Mouse (Mus musculus): Measurements from ENCODE around the gene Olfr221. TPM values are rescaled to one million over a fixed set of nuclear protein-coding genes. Genes with fewer than 3 reads are reported as not detected.

Olfr221 gene
- total RNA-seq, 2 experiments from 2014 or later = not detected

Other genes starting within 250 kb of the Olfr221 start
- gene AY358078, start 242.4 kb downstream of the Olfr221 start, total RNA-seq (2021) = not detected
- not detected for gene Ear6, start 188.8 kb downstream of the Olfr221 start, total RNA-seq (2021)
- gene Mettl17, start 157.6 kb downstream of the Olfr221 start, total RNA-seq (2021) = 10 to 100 TPM; 11.7 to 14.4 TPM
- under 1 TPM; 0.20 to 0.51 TPM for gene Slc39a2, start 149.6 kb downstream of the Olfr221 start, total RNA-seq (2021)
- gene Ndrg2, start 128.3 kb downstream of the Olfr221 start, total RNA-seq (2021) = 1,000 to 10,000 TPM; 1,350 to 1,506 TPM
- not detected for gene Tppp2, start 124.0 kb downstream of the Olfr221 start, total RNA-seq (2021)
- gene Rnase13, start 119.7 kb downstream of the Olfr221 start, total RNA-seq (2021) = not detected
- gene Arhgef40, start 57.7 kb downstream of the Olfr221 start, total RNA-seq (2021) = 10 to 100 TPM; 13.9 to 18.5 TPM
- 1 to 10 TPM; 1.3 to 1.5 TPM for gene Tmem253, start 26.8 kb downstream of the Olfr221 start, total RNA-seq (2021)
- gene Zfp219, start 21.7 kb downstream of the Olfr221 start, total RNA-seq (2021) = 10 to 100 TPM in 1 of 2 experiments, 1 to 10 TPM in 1; 9.7 to 12.4 TPM
- gene Hnrnpc, start 61.6 kb upstream of the Olfr221 start, total RNA-seq (2021) = 10 to 100 TPM; 71.0 to 74.4 TPM
- gene Rpgrip1, start 68.2 kb upstream of the Olfr221 start, total RNA-seq (2021) = not detected
- 10 to 100 TPM; 10.1 to 13.7 TPM for gene Supt16, start 155.0 kb upstream of the Olfr221 start, total RNA-seq (2021)
- 10 to 100 TPM; 26.6 to 30.8 TPM for gene Chd8, start 215.3 kb upstream of the Olfr221 start, total RNA-seq (2021)
- 10 to 100 TPM; 43.5 to 46.1 TPM for gene Tox4, start 236.7 kb upstream of the Olfr221 start, total RNA-seq (2021)
- 1 to 10 TPM; 2.0 to 3.0 TPM for gene Rab2b, start 237.1 kb upstream of the Olfr221 start, total RNA-seq (2021)

Measured in gastrocnemius, postnatal 36 days (tissue).